Mouse (Mus musculus) cerebellum, adult 2 months (tissue): ENCODE results near the gene Aldh1b1.

ENCODE experiments used
- CTCF ChIP-seq: fragments of 200-500 bp; IDR thresholded peaks from 2 replicates; pipeline ENCODE4 v1.5.1; 2011; ENCODE audit warnings: low read depth, mild to moderate bottlenecking, control low read depth, low read length, moderate library complexity, borderline replicate concordance; ENCODE audit not compliant: insufficient read depth
- POLR2A ChIP-seq: fragments of 200-500 bp; IDR thresholded peaks from 2 replicates; pipeline ENCODE4 v1.6.1; 2011; ENCODE audit warnings: low read length, control low read depth, borderline replicate concordance; ENCODE audit not compliant: insufficient read depth

GRCm38 (mm10) chr4:45759411-45759810 lies 39.4 kb upstream of the Aldh1b1 start:
- no peak for TF ChIP-seq CTCF
- TF ChIP-seq POLR2A, result no peak
